Mouse (Mus musculus): ENCODE data around the gene Wdr78.

Wdr78 gene

GRCm38 (mm10) chr4:103048046-103048445 is 66.3 kb downstream of the Wdr78 start:
- DNase-seq: no peak

- DNase-seq: peak; percentile 47
These were observed 71.4 kb downstream of the Wdr78 start for GRCm38 (mm10) chr4:103042997-103043396.

GRCm38 (mm10) chr4:103039838-103040191 is 74.5 kb downstream of the Wdr78 start:
- DNase-seq: peak; percentile 53

- DNase-seq: no peak
These were observed 75.1 kb downstream of the Wdr78 start for GRCm38 (mm10) chr4:103039103-103039837.

GRCm38 (mm10) chr4:103028177-103029088 is 85.9 kb downstream of the Wdr78 start:
- DNase-seq: no peak

GRCm38 (mm10) chr4:103027745-103028144 is 86.6 kb downstream of the Wdr78 start:
- no peak for DNase-seq

GRCm38 (mm10) chr4:103026621-103027020 is 87.7 kb downstream of the Wdr78 start, which contains the start of gene Insl5:
Insl5 (minus strand) TSS chr4:103026842.
- DNase-seq: no peak

GRCm38 (mm10) chr4:103013490-103013889 is 100.9 kb downstream of the Wdr78 start:
- DNase-seq: no peak

- peak; percentile 64 for DNase-seq
These were observed 102.5 kb downstream of the Wdr78 start for GRCm38 (mm10) chr4:103011823-103012222.

- DNase-seq: no peak
These were observed 103.6 kb downstream of the Wdr78 start for GRCm38 (mm10) chr4:103010734-103011133.

GRCm38 (mm10) chr4:103006943-103007418 is 107.4 kb downstream of the Wdr78 start:
- DNase-seq: no peak

- no peak for DNase-seq
These were observed 108.1 kb downstream of the Wdr78 start for GRCm38 (mm10) chr4:103006266-103006665.

- no peak for DNase-seq
These were observed 109.0 kb downstream of the Wdr78 start for GRCm38 (mm10) chr4:103005190-103005945.

GRCm38 (mm10) chr4:103004681-103005080 is 109.7 kb downstream of the Wdr78 start:
- no peak for DNase-seq

GRCm38 (mm10) chr4:102991685-102992084 is 122.7 kb downstream of the Wdr78 start:
- DNase-seq: peak; percentile 43

GRCm38 (mm10) chr4:102990595-102991340 is 123.6 kb downstream of the Wdr78 start:
- peak; percentile 65 for DNase-seq

GRCm38 (mm10) chr4:102990016-102990415 is 124.3 kb downstream of the Wdr78 start:
- peak; percentile 63 for DNase-seq

- DNase-seq: peak; percentile 48
These were observed 125.0 kb downstream of the Wdr78 start for GRCm38 (mm10) chr4:102989391-102989790.

- peak; percentile 62 for DNase-seq
These were observed 125.8 kb downstream of the Wdr78 start for GRCm38 (mm10) chr4:102988526-102988925.
